Mouse (Mus musculus): ENCODE data around the gene Smndc1.

Gene Smndc1

GRCm38 (mm10) chr19:53353864-53354263 is 36.5 kb downstream of the Smndc1 start:
- in situ Hi-C loops (cut with MboI, MseI): no loop called here

DNA sequence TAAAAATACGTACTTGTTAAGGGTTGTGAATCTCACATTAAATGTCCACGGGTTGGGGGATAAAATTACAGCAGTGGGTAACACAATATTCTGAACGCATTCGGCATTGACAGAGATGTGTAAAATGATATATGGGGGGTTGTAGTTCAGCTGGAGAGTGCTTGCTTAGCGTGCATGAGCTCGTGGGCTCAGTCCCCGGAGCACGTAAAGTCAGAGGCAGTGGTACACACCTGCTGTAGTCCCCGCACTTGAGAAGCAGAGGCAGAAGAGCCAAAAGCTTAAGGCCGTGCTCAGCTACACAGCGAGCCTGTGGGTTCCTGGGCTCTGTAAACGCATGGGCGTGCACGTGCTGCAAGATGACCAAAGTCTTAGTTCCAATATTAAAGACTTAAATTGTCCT is 44.6 kb downstream of the Smndc1 start:
- in situ Hi-C loops (cut with MboI, MseI): no loop called here

GRCm38 (mm10) chr19:53344062-53344461 is 46.3 kb downstream of the Smndc1 start:
- in situ Hi-C loops (cut with MboI, MseI): no loop called here

DNA sequence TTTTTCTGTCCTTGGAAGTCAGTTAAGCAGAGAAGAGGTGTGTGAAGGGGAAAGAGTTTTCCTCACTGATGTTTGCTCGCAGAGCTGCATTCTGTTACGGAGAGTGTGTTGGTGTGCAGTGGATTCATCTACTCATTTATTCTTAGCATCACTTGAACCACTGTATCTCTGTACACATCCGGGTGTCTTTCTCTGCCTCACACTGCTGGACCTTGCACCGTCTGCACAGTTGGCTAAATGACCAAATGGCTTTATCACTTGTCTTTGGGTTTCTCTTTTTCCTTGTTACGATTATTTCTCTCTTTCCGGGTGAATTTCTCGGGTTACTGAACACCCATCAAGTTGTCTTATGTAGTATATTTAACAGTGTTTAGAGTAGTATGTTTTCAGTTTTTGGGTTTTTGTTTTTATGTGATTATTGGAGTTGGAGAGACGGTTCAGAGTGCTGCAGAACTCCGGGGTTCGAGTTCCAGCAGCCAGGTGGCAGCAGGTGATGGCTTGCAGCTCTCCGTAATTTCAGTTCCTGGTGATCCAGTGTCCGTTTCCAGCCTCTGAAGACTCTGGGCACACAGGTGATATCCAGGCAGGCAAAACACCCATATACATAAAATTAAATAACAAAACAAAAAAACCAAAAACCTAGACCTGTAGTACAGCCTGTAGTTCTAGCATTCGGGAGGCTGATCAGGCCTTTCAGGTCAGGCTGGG is 47.0 kb downstream of the Smndc1 start:
- in situ Hi-C loops (cut with MboI, MseI): no loop called here

- in situ Hi-C loops (cut with MboI, MseI): no loop called here
These were observed 50.0 kb downstream of the Smndc1 start for GRCm38 (mm10) chr19:53340423-53340822.

DNA sequence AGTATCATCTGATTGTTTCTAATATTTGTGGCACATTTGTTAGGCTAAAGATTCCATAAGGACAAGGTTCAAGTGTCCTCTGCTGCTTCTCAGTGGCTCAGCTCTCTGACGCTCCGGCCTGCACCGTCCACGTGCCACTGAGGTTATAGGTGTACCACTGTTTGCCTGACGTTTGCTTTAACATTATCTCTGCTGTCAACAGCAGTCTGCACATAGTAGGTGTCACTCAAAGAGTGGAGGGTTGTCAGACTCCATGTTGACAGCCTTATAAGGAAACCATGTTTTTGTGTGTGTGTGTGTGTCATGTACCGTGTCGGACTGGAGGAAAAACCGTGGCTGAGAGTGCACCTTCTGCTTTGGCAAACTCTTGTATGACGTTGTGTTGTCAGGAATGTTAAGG is 55.1 kb downstream of the Smndc1 start:
- in situ Hi-C loops (cut with MboI, MseI): no loop called here

DNA sequence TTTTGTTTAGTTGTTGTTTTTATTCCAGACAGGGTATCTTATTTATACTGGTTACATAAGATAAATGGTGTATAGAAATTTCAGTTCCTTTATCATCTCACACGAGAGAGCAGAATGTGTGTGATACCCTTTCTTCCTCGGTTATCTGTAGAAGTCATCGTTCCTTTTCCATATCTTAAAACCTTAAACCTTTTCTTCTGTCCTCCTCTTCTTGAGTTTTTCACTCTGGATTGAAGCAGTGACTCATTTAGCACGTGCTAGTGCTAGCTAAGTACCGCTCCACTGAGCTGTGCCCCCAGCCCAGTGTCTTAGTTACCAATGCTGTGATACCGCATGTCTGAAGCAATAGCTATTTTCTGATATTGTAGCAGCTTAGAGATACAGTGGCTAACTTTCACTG is 56.6 kb downstream of the Smndc1 start:
- in situ Hi-C loops (cut with MboI, MseI): no loop called here

DNA sequence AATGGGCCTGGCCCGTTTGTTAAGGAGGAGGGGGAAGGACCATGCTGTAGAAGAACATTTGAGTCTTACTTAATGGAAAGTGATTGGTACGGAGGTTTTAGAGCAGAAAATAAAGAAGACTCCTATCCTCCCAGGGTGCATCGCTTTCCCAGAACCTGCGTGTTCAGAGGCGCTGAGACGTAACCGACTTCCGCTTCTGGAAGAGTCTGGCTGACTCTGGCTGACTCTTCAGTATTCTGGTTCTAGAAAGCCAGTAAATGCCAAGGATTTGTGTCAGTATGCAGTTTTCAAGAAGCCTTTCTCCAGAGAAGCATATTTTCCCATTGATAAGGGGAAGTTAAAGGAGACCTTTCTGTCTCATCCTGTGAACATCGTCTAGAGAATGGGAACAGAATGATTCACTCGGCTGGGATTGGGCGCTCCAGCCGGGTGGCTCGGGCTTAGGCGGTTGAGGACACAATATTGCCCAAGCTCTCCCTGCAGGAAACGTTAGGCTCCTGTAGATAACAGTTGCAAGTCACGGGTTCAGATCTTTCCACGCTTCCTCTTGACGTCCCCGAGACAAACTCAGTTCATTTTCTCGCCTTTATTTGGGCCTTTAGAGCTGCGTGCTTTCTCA is 58.4 kb downstream of the Smndc1 start:
- in situ Hi-C loops (cut with MboI, MseI): no loop called here

GRCm38 (mm10) chr19:53329992-53330381 is 60.4 kb downstream of the Smndc1 start:
- in situ Hi-C loops (cut with MboI, MseI): no loop called here

All from T-helper 2 cell (primary cell).